Mouse (Mus musculus): ENCODE results near the gene Bsn. TPM values are rescaled to one million over a fixed set of nuclear protein-coding genes. Genes with fewer than 3 reads are reported as not detected.

Gene Bsn
- total RNA-seq, 2 experiments from 2014 or later, result 0.62 to 1.5 TPM

- ATAC-seq (ENCODE audit: poor library complexity, severe bottlenecking), result no peak
These were observed 90.6 kb downstream of the Bsn start for GRCm38 (mm10) chr9:108099619-108100018.

GRCm38 (mm10) chr9:108095949-108096712 is 94.1 kb downstream of the Bsn start:
- no peak for ATAC-seq (ENCODE audit: poor library complexity, severe bottlenecking)

GRCm38 (mm10) chr9:108095518-108095917 is 94.7 kb downstream of the Bsn start:
- peak; percentile 60 for ATAC-seq (ENCODE audit: poor library complexity, severe bottlenecking)

- ATAC-seq (ENCODE audit: poor library complexity, severe bottlenecking), result peak; percentile 18
These were observed 95.2 kb downstream of the Bsn start for GRCm38 (mm10) chr9:108094998-108095411.

GRCm38 (mm10) chr9:108094184-108094941 is 95.8 kb downstream of the Bsn start, which contains the start of gene Apeh:
Apeh (minus strand) TSS chr9:108094606.
- peak; percentile 93 for ATAC-seq (ENCODE audit: poor library complexity, severe bottlenecking)

GRCm38 (mm10) chr9:108093586-108093985 is 96.6 kb downstream of the Bsn start:
- ATAC-seq (ENCODE audit: poor library complexity, severe bottlenecking), result no peak

- ATAC-seq (ENCODE audit: poor library complexity, severe bottlenecking), result no peak
These were observed 99.5 kb downstream of the Bsn start for GRCm38 (mm10) chr9:108090611-108091120.

- ATAC-seq (ENCODE audit: poor library complexity, severe bottlenecking), result no peak
These were observed 104.9 kb downstream of the Bsn start for GRCm38 (mm10) chr9:108085261-108085660.

- ATAC-seq (ENCODE audit: poor library complexity, severe bottlenecking), result no peak
These were observed 106.6 kb downstream of the Bsn start for GRCm38 (mm10) chr9:108083561-108083960.

- ATAC-seq (ENCODE audit: poor library complexity, severe bottlenecking), result peak; percentile 40
These were observed 107.2 kb downstream of the Bsn start, which contains the start of gene Rnf123 for GRCm38 (mm10) chr9:108082988-108083431. Rnf123 (minus strand) TSS chr9:108083346.

GRCm38 (mm10) chr9:108082549-108082948 is 107.6 kb downstream of the Bsn start:
- ATAC-seq (ENCODE audit: poor library complexity, severe bottlenecking), result no peak

GRCm38 (mm10) chr9:108080168-108080567 is 110.0 kb downstream of the Bsn start, which contains the start of gene Mst1:
Mst1 (plus strand) TSS chr9:108080436.
- no peak for ATAC-seq (ENCODE audit: poor library complexity, severe bottlenecking)

GRCm38 (mm10) chr9:108073141-108073930 is 116.8 kb downstream of the Bsn start:
- no peak for ATAC-seq (ENCODE audit: poor library complexity, severe bottlenecking)

- ATAC-seq (ENCODE audit: poor library complexity, severe bottlenecking), result no peak
These were observed 117.7 kb downstream of the Bsn start for GRCm38 (mm10) chr9:108072481-108072924.

- no peak for ATAC-seq (ENCODE audit: poor library complexity, severe bottlenecking)
These were observed 118.4 kb downstream of the Bsn start for GRCm38 (mm10) chr9:108071801-108072200.

GRCm38 (mm10) chr9:108069529-108069928 is 120.7 kb downstream of the Bsn start:
- ATAC-seq (ENCODE audit: poor library complexity, severe bottlenecking), result no peak

- no peak for ATAC-seq (ENCODE audit: poor library complexity, severe bottlenecking)
These were observed 121.2 kb downstream of the Bsn start for GRCm38 (mm10) chr9:108069007-108069406.

GRCm38 (mm10) chr9:108067900-108068299 is 122.3 kb downstream of the Bsn start:
- peak; percentile 88 for ATAC-seq (ENCODE audit: poor library complexity, severe bottlenecking)

- ATAC-seq (ENCODE audit: poor library complexity, severe bottlenecking), result no peak
These were observed 123.0 kb downstream of the Bsn start for GRCm38 (mm10) chr9:108067199-108067598.

GRCm38 (mm10) chr9:108065491-108066011 is 124.6 kb downstream of the Bsn start:
- peak; percentile 67 for ATAC-seq (ENCODE audit: poor library complexity, severe bottlenecking)

All from megakaryocyte, adult 5-6 weeks (primary cell).